Mouse (Mus musculus): Measurements from ENCODE around the gene Ikzf1.

Ikzf1 gene

DNA sequence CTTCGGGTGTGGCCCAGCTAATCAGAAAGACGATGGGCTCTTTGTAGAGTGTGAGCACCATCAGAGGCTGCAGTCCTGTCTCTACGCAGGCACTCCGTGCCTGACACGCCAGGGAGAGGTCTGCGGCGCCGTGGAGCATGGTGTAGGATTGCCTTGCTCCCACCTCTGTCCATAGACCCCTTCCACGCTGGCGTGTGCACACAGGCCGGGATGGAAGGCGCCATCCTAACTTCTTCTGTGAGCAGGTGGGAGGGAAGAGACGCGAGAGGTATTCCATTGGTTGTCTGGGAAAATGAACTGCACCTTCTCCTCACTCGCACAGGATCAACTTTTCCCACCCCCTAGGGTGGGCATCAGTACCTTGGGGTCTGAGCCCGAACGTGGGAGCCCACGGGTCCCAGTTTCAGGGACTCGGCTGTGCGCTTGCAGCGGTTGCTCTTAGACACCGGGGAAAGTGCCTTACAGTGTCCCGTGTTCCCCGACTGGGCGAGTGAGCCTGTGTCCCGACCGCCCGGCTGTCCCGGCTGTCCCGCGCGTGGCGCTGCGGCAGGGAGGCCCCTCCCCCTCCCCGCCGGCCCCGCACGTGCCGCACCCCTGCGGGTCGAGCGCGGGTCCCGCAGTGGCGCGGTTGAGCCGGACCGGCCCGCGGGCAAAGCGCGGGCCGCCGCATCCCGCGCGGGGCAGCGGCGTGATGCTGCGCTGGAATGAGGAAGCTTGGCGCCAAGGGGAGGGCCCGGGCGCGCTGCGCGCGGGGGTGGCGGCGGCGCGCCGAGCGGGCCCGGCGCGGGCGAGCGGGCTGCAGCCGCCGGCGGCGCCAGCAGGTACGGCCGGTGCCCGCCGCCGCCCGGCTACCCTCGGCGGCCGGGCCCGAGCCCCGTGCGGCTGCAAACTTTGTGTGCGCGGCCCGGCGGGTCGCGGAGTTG lies at the start of gene Ikzf1:
Ikzf1 (plus strand) TSS at position 74 of the 923 bp plus-strand sequence.
- DNase-seq (ENCODE audit: low spot score in 2 of 2): no peak

DNA sequence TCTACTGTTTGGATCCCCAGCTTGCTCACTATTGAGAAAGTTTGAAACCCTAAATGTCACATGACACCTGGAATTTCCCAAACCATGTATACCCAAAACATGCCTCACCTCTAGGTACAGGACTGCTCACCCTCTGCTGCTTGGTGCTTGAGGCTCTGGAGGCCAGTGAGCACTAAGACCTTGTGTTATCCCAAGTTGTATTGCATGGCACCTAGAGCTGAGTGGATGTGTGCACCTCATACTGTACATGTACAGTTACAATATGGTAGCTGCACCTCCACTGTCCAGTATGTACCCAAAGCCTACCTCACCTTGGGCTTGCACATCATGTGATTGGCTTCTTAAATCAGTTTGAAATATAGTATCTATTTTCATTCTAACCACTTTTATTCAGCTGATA lies 40.5 kb upstream of the Ikzf1 start:
- DNase-seq (ENCODE audit: low spot score in 2 of 2): no peak

DNA sequence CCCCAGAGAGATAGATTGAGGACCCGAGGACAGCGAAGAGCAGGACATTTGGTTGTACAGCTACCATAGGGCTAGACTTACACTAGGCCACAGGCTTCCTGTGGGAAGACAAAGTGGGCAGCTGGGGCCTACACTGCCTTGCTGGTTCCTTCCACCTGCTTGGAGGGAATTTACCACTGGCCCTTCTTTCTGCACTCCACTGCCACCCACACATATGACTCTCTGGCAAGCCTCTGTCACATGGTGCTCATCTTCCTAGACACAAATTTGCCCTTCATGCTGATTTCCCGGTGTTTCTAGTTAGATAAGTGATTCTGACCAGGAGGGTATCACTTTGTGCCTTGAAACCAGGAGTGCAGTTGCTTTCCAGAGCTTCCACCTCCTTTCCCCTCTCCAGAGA lies 28.4 kb upstream of the Ikzf1 start:
- no peak for DNase-seq (ENCODE audit: low spot score in 2 of 2)

DNA sequence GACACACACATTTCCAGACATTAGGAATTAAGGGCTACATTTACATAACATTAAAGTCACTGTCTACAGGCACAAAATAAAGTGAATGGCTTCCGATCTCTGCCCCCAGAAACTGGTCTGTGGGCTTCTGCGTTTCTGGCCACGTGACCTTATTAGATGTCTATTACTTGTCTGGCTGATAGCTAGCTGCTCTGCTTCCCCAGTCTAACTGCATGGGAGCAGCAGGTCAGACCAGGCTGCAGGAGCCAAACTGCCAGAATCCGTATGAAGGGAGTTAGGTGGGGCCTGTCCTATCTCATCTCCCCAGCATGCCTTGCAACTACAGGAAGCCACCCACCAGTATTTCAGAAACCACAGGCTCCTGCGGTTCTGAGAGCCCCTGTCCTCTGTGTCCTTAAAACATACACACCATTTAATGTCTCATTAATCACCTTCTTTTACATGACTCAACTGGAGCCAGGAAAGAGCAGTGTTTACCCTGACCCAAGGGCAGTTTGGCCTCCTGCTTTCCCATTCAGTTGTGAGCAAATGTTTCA lies 27.7 kb upstream of the Ikzf1 start:
- no peak for DNase-seq (ENCODE audit: low spot score in 2 of 2)

DNA sequence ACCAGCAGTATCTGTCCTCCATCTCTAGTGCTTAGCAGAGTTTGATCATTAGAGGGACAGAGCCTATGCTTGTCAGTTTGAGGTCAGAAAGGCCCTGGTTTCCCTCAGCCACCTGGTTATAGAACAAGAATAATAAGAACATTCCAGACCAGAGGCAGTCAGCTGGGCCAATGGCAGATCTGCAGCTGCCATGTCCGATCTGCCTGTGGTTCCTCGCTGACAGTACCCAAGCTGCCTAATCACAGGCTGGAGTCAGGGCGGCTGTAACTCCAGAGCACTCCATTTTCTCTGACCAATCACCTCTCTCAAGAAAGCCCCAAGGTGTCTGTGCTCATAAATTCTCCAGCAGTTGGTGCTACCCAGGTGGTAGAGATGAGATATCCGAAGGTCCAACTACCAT lies 27.2 kb upstream of the Ikzf1 start:
- DNase-seq (ENCODE audit: low spot score in 2 of 2): no peak

DNA sequence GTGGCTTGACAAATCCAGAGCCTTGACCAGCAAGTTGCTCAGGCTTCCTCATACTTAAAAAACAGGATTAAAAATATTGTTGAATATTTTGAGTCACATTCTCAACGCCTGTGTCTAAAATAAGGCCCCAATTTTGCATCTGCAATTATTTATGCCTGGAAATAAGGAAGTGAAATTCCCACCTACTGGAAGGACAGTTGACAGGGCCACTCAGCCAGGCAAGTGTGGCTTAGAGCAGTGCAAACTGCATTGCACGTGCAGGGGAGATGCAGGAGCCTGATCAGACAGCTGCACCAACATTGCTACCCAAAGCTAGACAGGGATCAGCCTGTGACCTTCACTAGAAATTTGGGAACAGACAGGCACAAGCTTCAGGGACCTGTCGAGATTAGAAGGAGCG lies 26.0 kb upstream of the Ikzf1 start:
- no peak for DNase-seq (ENCODE audit: low spot score in 2 of 2)

DNA sequence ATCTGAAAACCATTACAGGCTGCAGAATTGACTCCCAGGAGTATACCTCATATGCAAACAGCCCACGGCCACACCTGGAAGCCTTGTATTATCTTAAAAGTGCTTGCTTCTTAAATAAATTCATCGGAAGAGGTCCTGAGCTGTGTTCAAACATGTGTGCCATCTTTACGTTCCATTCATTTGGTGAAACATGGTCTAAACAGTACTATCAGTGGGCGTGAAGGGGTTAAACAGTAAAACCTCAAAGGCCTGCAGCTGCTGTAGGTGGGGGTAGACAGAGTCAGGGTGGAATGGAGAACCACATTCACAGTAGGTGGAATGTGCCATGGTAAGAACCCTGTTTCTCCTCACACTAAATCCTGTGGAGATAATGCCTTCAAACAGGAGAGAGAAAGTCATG lies 24.2 kb upstream of the Ikzf1 start:
- DNase-seq (ENCODE audit: low spot score in 2 of 2): no peak

DNA sequence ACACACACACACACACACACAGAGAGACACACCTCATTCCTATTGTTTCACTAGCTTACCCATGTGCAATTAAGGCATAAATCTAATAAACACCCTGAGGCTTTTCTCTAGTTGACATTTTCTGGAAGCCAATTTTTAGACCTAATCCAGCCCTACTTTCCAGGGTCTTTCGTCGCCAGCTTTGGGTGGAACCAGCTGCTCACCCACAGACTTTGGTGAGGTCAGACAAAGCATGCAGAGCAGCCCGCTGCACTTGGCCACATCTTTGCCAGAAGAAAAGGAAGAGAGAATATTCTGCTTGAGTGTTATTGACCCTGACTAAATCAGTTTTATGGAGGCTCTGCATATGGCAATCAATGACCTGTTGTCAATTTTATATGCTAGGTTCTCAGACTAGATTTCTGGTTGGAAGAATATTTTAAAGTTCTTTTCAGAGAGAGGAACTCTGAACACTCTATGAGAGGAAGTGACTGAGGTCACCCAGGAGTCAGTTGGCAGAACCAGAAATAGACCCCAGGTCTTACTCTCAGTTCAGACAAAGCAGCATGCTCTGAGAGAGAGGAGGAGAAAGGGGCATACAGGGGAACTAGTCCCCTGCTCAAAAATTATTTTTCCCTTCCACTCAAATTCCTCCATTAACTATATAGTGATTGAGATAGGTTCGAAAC lies 17.4 kb upstream of the Ikzf1 start:
- DNase-seq (ENCODE audit: low spot score in 2 of 2): no peak

DNA sequence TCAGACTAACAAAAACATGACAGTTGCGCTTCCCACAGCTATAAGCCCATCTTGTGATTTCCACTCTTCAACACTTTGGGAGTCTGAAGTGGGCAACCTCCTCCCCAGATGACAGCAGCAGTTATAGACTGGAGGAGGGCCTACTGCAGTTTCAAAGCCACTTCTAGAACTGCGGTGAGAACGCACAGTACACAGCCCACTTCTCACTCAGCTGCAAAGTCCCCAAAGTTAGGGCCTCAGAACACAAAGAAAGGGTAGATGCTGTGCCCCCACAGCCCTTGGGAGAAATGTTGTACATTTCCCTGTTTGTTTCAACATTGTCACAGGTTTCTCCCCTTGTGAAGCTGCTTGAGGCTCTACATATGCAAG lies 16.9 kb upstream of the Ikzf1 start:
- DNase-seq (ENCODE audit: low spot score in 2 of 2): no peak

DNA sequence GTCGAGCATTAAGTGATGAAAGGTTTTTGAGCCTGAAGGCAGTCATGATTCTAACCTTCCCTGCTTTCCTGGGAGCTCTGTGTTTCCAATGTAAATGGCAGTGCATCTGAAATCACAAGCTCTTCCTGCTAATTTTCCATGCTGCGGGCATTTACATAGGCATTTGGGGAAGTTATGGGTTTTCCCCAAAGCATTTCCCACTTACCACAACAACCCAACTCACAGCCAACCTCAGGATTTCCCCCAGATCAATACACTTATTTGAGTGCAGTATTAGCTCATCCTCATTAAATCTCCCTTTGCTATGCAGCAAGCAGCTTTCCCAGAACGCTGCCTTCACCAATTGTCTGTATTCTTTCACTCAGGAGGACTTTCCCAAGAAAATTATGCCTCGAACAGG lies 11.8 kb upstream of the Ikzf1 start:
- DNase-seq (ENCODE audit: low spot score in 2 of 2): no peak

DNA sequence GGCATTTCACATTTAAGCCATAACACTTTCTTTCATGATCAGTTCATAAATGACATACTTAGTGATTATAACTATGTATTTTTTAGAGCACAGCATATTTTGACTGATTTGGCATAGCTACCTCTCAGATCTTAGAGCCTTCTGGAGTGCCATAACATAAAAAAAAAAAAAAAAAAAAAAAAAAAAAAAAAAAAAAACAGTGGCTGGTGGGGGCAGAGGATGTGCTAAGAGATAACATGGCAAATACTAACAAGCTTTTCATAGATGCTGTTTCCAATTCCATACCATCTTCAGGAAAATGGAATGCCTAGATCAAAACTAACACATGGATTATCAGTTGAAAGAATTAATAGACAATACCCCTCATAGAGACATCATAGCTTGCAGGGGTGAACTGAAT lies 9.7 kb upstream of the Ikzf1 start:
- DNase-seq (ENCODE audit: low spot score in 2 of 2): no peak

DNA sequence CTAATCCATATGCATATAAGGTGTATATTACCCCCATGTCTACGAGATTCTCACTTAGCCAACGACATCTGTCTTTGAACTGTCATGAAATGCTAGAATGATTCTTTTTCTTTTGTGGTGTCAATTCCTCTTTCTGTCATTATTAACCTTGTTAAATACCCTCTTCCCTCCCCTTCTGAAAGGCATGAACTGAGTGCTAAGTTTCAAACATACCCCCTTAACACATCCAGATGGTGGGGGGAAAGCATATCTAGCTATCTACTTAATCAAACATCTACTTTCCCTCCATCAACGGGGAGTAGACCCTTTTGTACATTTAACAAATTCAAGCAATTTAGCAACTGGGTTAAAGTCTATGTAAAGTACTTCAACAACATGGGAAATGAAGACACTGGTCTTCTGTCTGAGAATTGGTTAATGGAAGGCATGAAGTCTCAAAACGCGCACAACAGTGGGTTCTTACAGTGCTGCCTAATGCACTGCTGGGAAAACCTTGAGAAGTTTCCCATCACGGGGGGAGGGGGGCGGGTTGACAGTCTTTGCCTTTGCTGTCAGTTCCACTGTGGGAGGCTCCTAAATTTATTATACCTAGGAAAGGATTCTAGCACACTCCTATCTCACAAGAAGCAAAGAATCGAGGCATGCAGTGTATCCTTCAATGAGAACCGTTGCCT lies 8.6 kb upstream of the Ikzf1 start:
- no peak for DNase-seq (ENCODE audit: low spot score in 2 of 2)

DNA sequence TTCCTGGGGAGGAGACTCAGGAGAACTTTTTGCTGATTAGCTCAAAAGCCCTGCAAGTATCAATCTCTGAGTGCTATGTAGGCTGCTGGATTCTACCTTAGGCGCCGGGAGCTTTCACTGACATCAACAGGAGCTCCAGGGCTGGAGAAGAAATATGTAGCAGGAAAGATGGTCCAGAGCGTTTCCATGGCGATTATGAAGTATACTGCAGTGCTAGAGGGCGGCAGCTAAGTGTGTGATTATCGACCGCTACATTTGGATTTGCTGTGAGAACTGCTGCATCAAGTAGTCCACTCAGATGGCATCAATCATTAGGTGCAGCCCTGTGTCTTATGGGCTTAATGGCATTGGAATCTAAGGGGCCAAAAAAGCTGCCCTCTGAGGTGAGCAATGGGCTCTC lies 7.6 kb upstream of the Ikzf1 start:
- DNase-seq (ENCODE audit: low spot score in 2 of 2): peak in 1 of 2 experiments; percentile 31

DNA sequence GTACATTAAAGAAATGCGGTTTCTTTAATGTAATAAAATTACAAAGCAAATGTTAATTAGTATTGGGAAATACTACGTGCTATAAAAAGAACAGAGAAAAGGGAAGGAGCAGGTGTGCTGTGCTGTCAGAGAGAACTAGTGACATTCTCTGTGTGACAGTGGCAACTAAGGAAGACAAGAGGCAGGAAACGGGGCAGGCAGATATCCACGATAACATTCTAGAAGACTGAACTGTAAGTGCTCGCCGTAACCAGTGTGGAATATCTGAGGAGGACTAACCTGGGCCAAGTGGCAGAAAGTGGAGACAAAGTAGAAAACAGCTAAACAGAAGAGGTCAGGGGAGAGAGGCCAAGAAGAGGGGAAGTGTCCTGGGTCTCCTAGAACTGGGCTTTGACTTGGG lies 5.8 kb upstream of the Ikzf1 start:
- no peak for DNase-seq (ENCODE audit: low spot score in 2 of 2)

DNA sequence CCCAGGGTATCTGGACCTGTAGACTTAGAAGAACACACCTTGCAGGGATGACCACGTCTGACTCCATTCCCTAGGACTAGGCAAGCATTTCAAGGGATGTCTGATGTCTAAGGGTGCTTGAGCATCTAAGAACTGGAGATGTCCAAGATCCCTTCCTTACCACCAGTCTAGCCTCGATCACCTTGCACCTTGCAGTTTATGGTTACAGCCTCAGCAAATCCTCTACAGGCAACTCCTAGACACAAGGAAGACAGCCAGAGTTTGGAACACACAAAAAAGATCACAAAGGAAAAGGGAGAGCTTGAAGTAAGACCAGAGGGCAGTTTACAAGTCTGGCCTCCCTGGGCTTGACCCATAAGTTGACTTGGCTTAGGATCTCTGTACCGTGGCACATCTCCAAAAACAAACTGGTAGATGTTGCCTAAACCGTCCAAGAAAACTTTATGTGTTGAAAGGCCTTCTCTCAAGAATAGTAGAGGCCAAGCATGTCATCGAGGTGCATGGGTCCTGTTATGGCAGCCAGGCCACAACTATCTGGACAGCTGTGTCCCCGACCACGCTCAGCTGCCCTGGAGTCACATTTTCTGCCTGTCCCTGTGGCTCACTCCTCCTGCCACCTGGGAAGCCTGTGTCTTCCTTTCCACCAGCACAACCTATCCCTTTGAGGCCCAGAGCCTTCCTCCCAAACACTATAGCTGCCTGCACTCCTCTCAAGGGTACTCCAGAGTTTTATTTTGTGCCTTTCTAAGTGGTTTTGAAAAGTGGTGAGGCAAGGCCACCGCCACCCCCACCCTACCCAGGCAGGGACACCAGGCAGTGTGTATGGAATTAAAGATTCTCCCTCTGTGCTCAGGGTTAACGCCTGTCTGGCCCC lies 510 bp upstream of the Ikzf1 start:
- no peak for DNase-seq (ENCODE audit: low spot score in 2 of 2)

DNA sequence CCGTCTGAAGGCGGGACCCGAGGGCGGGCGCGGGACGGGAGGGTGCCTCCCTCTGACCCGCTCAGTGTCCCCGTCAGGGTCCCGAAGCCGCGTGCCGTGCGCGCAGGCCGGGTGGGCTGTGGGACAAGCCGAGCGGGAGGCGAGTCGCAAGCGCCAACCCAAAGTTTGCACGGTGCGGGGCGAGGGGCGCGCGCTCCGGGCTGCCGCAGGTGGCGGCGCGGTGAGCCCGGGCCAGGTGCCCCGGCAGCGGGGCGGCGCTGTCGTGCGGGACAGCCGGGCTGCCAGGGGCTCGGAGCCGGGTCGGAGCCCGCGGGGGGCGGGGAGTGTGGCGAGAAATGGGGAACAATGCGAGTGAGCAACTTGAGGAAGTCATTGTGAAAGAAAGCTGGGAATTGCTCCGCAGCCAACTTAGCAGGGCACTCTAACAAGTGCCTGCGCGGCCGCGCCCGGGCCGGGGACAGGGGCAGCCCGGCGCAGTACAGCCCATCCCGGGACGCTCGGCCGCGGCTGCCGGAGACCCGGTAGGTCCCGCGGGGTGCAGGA lies 1.1 kb downstream of the Ikzf1 start:
- peak; percentile 56 to 61 for DNase-seq (ENCODE audit: low spot score in 2 of 2)

DNA sequence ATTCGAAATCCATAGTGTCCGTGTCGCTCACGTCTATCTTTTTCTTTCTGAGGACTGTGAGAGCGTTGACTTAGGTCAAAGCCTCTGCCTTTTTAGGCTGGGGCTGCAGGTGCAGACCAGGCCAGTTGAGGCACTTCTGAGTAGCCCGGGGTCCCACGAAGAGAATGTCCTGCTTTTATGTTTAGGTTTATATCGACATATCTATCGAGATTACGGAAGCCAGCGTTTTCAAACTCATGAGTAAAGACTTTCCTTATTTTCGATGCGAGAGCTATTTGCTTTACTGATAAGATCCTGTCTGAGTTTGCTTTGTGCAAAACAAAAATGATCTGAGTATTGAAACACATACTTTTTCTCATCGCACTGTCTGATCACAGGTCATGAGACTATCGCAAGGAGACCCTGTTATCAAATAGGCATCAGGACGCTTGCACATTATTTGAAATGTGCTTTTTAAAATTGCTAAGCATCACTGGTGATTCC lies 1.8 kb downstream of the Ikzf1 start:
- DNase-seq (ENCODE audit: low spot score in 2 of 2): no peak

DNA sequence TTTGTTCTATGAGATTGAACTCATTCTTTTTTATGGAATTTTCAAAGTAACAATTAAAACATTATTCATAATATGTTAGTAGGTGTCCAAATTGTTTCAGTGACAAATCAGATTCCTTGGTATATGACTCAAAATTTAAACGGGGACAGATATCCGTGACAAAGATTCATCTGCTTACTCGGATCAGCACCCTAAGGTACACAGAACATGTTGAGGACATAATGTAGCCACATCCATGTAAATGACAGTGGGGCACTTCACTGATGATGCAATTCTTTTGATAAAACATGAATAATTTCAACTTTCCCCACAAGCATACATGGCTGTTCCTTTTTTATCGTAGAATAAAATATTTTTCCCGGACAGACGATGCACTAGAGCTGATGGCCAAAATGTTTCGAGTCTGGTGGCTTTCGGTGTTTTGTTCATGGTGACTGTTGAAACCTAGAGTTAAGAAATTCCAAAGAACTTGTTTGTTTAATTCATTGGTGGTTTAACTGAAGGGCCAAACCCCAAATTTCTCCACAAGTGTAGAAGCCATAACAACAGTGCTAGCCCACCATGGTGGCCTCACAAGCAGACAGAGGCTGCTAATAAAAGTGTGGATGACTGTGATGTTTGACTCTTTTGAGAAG lies 2.9 kb downstream of the Ikzf1 start:
- DNase-seq (ENCODE audit: low spot score in 2 of 2): no peak

DNA sequence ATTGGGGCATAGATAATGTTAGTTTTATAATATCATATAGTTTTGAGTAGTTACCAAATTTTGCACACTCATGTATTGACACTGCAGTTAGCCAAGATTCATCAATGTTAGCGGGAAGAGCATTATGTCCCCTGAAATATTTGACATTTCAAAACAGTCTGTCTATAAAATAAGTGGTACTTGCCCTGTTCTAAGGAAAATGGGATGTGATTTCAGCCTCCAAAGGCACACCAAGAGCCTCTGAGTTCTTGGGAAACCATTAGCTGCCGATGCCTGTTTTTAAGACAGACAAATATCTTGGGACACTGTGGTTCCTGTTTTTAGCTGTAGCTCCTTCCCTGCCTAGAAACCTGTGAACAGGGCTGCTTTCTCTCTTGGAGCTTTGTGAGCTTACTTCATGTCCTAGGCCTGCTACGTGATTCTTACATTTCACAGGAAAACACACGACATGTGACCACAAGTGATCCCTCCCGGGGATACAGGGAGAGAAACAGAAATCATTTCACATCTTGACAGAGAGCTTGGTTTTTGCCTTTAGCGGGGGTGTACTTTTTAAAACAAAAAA lies 4.0 kb downstream of the Ikzf1 start:
- DNase-seq (ENCODE audit: low spot score in 2 of 2): no peak

DNA sequence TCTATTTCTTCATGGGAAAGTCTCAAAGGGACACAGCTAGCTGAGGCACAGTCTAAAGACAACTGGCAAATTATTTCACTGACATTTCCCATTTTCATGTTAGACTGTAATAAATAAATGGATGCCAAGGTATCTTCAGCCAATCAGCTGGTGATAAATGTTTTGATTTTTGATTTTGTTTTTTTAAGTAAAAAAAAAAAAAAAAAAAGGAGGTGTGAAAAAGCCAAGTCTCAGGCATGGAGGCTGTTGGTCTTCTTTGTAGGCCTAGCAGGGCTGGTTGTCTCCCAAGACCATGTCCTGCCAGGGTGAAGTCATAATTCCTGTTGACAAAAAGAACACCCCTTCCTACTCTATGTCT lies 4.9 kb downstream of the Ikzf1 start:
- no peak for DNase-seq (ENCODE audit: low spot score in 2 of 2)

All from right cerebral cortex, postnatal 10 days (tissue).